Mouse (Mus musculus) adrenal gland, postnatal 0 days (tissue): ENCODE results near the gene Ap5z1. TPM values are rescaled to one million over a fixed set of nuclear protein-coding genes. Genes with fewer than 3 reads are reported as not detected.

Experiments
- polyA plus RNA-seq: library from polyadenylated mRNA; unstranded; fragments of >200 nt; fragmentation: Nextera tagmentation; extraction: Ambion mirVana; gene quantifications from 2 replicates; pipeline ENCODE4 v1.2.1, GENCODE M21; 2015

The Ap5z1 gene
- polyA plus RNA-seq: 5.5 and 9.3 TPM in 2 replicates

GRCm38 (mm10) chr5:142463461-142464454 lies at the start of gene Ap5z1:
Gene Ap5z1 (plus strand): TSS chr5:142463944.

Other genes with a start within 250 kb of the Ap5z1 start
- 5.6 and 6.9 TPM in 2 replicates for gene Foxk1, start 62.4 kb upstream of the Ap5z1 start, polyA plus RNA-seq
- gene Papolb, start 66.1 kb downstream of the Ap5z1 start, polyA plus RNA-seq: not detected in 2 replicates
- 1.9 and 2.0 TPM in 2 replicates for gene Radil, start 87.2 kb downstream of the Ap5z1 start, polyA plus RNA-seq
- 8.0 and 8.7 TPM in 2 replicates for gene Mmd2, start 144.9 kb downstream of the Ap5z1 start, polyA plus RNA-seq
- 28.1 and 51.5 TPM in 2 replicates for gene Wipi2, start 163.8 kb downstream of the Ap5z1 start, polyA plus RNA-seq
- gene Slc29a4, start 228.6 kb downstream of the Ap5z1 start, polyA plus RNA-seq: 28.7 and 34.1 TPM in 2 replicates